Mouse (Mus musculus) liver, embryonic 14.5 days (tissue): Measurements from ENCODE around the gene Zer1.

Source experiments
- CTCF ChIP-seq: IDR thresholded peaks from 2 replicates; pipeline ENCODE4 v1.5.1; 2016; ENCODE audit warnings: antibody characterized with exemption, low read depth, control low read depth
- EP300 ChIP-seq: IDR thresholded peaks from 2 replicates; pipeline ENCODE4 v1.6.1; 2016; ENCODE audit warnings: antibody characterized with exemption, low read depth

GRCm38 (mm10) chr2:30132801-30133612 lies 8.6 kb upstream of the Zer1 start:
- no peak for TF ChIP-seq CTCF
- no peak; the same call in 1 of the 2 replicates for TF ChIP-seq EP300
